Mouse (Mus musculus) spleen, adult 2 months (tissue): ENCODE results near the gene Txnrd1.

Experiments used
- CTCF ChIP-seq: fragments of 200-500 bp; IDR thresholded peaks from 2 replicates; pipeline ENCODE4 v1.5.1; 2011; ENCODE audit warnings: mild to moderate bottlenecking, inconsistent platforms; ENCODE audit not compliant: insufficient read depth, insufficient read length, insufficient replicate concordance; ENCODE audit errors: extremely low read depth
- POLR2A ChIP-seq: fragments of 200-500 bp; IDR thresholded peaks from 2 replicates; pipeline ENCODE4 v1.6.1; 2011; ENCODE audit warnings: low read depth, low read length, inconsistent platforms

DNA sequence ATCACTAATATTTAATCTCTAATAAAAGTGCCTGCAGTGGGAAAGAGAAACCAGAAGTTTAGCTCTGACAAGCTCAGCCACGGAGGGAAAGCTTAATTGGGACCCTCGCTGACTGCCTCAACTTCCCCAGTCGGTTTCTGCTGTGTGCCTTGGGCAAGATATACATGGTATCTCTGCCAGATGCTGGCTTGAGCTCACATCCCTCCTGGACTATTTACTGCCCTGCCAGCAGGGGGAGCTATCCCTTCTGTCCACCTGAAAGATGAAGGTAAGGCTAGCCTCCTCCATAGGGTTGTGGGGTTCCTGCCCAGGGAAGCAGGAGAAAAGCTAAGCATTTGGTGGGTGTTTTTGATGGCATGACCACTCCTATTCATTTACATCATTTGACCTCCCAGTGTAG lies 76.4 kb downstream of the Txnrd1 start:
- TF ChIP-seq CTCF (peak; percentile 44; the same call in 1 of the 2 replicates), POLR2A (no peak)
